Mouse (Mus musculus): ENCODE data around the gene Cntnap5a. TPM values are rescaled to one million over a fixed set of nuclear protein-coding genes. Genes with fewer than 3 reads are reported as not detected.

The Cntnap5a gene
- total RNA-seq (2014; rRNA removed) (10.6 and 14.8 TPM in 2 replicates), polyA plus RNA-seq (2015; fragmentation: Nextera tagmentation; extraction: Ambion mirVana) (0.57 and 1.3 TPM in 2 replicates)

GRCm38 (mm10) chr1:115684518-115685368 is at the start of gene Cntnap5a:
TSS of gene Cntnap5a (plus strand) at chr1:115684756.
- peak; percentile 72 for DNase-seq
- WGBS, result 10% methylated on average over 26 of the region's 26 CpGs
- Histone ChIP-seq H3K9ac (peak within 1 kb of the TSS; percentile 56), H3K27me3 (ENCODE audit: insufficient read depth, low read length) (no peaks in the 10 kb centered on the region), H3K4me3 (ENCODE audit: low read depth, low read length) (peak within 1 kb of the TSS; percentile 46), H3K27ac (ENCODE audit: low read depth, low read length) (peak within 1 kb of the TSS; percentile 40; the same call in 1 of the 2 replicates), H3K4me1 (ENCODE audit: insufficient read depth) (no peaks in the 10 kb centered on the region), H3K9me3 (ENCODE audit: low read length) (no peaks in the 10 kb centered on the region), H3K4me2 (ENCODE audit: low read depth) (peak within 1 kb of the TSS; percentile 48), H3K36me3 (ENCODE audit: insufficient read depth) (no peaks in the 10 kb centered on the region)
- peak; percentile 92 for ATAC-seq
- TF ChIP-seq CTCF (IDR thresholded peaks at IDR 0.05; ENCODE audit: low read depth), result no peak

DNA sequence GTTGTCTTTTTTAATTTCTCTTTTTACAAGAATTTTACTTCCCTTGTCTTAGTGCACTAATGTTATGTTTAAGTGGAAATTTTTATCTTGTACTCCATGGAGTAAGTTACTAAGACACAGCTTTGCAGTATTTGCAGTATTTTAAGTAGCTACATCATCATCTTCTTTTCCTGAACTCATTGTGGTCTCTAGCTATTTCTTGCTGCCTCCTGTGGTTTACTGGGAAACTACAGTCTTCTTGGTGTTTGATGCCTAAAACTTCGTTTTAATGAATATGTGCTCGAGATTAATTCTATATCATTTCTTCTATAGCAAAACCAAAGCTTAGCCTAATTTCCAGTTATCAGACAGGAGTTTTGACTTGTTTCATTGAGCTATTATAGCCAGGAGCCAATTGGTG is 37.6 kb upstream of the Cntnap5a start:
- peak; percentile 52 for TF ChIP-seq CTCF (IDR thresholded peaks at IDR 0.05; ENCODE audit: low read depth)
- 78% methylated on average over 2 of the region's 2 CpGs for WGBS
- peak; percentile 4 for DNase-seq

GRCm38 (mm10) chr1:115658343-115659064 is 26.1 kb upstream of the Cntnap5a start:
- DNase-seq (no peak), ATAC-seq (no peak)
- H3K27me3 ChIP-seq (ENCODE audit: insufficient read depth, low read length), result no peaks in the 10 kb centered on the region
- no peak overlapping the region for H3K4me2 ChIP-seq (ENCODE audit: low read depth)
- H3K4me3 ChIP-seq (ENCODE audit: low read depth, low read length), result no peak overlapping the region
- H3K27ac ChIP-seq (ENCODE audit: low read depth, low read length), result no peak overlapping the region
- no peaks in the 10 kb centered on the region for H3K9me3 ChIP-seq (ENCODE audit: low read length)
- TF ChIP-seq CTCF (IDR thresholded peaks at IDR 0.05; ENCODE audit: low read depth), result no peak
- 60% methylated on average over 5 of the region's 5 CpGs for WGBS
- no peaks in the 10 kb centered on the region for H3K4me1 ChIP-seq (ENCODE audit: insufficient read depth)
- no peak overlapping the region for H3K9ac ChIP-seq
- no peaks in the 10 kb centered on the region for H3K36me3 ChIP-seq (ENCODE audit: insufficient read depth)

More for the DNA sequence above, 37.6 kb upstream of the Cntnap5a start:
- Histone ChIP-seq H3K4me3 (ENCODE audit: low read depth, low read length) (no peak overlapping the region), H3K27me3 (ENCODE audit: insufficient read depth, low read length) (no peaks in the 10 kb centered on the region), H3K27ac (ENCODE audit: low read depth, low read length) (no peak overlapping the region), H3K9ac (no peak overlapping the region), H3K9me3 (ENCODE audit: low read length) (no peaks in the 10 kb centered on the region), H3K36me3 (ENCODE audit: insufficient read depth) (no peaks in the 10 kb centered on the region), H3K4me2 (ENCODE audit: low read depth) (no peak overlapping the region), H3K4me1 (ENCODE audit: insufficient read depth) (no peaks in the 10 kb centered on the region)
- no peak for ATAC-seq

GRCm38 (mm10) chr1:115686494-115686893 is 1.9 kb downstream of the Cntnap5a start:
- 30% methylated on average over 2 of the region's 2 CpGs for WGBS
- Histone ChIP-seq H3K4me1 (ENCODE audit: insufficient read depth) (no peaks in the 10 kb centered on the region), H3K9me3 (ENCODE audit: low read length) (no peaks in the 10 kb centered on the region), H3K9ac (no peak overlapping the region), H3K36me3 (ENCODE audit: insufficient read depth) (no peaks in the 10 kb centered on the region), H3K27ac (ENCODE audit: low read depth, low read length) (no peak overlapping the region), H3K4me3 (ENCODE audit: low read depth, low read length) (peak overlapping the region; percentile 46), H3K4me2 (ENCODE audit: low read depth) (peak overlapping the region; percentile 22; the same call in 1 of the 2 replicates), H3K27me3 (ENCODE audit: insufficient read depth, low read length) (no peaks in the 10 kb centered on the region)
- ATAC-seq (no peak), DNase-seq (peak; percentile 14)
- TF ChIP-seq CTCF (IDR thresholded peaks at IDR 0.05; ENCODE audit: low read depth), result peak; percentile 32

- WGBS, result 70% methylated on average over 2 of the region's 2 CpGs
- Histone ChIP-seq H3K9me3 (ENCODE audit: low read length) (no peaks in the 10 kb centered on the region), H3K27ac (ENCODE audit: low read depth, low read length) (no peak overlapping the region), H3K4me2 (ENCODE audit: low read depth) (no peak overlapping the region), H3K36me3 (ENCODE audit: insufficient read depth) (no peaks in the 10 kb centered on the region), H3K4me3 (ENCODE audit: low read depth, low read length) (no peak overlapping the region), H3K4me1 (ENCODE audit: insufficient read depth) (no peaks in the 10 kb centered on the region), H3K9ac (no peak overlapping the region), H3K27me3 (ENCODE audit: insufficient read depth, low read length) (no peaks in the 10 kb centered on the region)
- DNase-seq (no peak), ATAC-seq (no peak)
- no peak for TF ChIP-seq CTCF (IDR thresholded peaks at IDR 0.05; ENCODE audit: low read depth)
Observed at GRCm38 (mm10) chr1:115699798-115700197, 15.2 kb downstream of the Cntnap5a start.

DNA sequence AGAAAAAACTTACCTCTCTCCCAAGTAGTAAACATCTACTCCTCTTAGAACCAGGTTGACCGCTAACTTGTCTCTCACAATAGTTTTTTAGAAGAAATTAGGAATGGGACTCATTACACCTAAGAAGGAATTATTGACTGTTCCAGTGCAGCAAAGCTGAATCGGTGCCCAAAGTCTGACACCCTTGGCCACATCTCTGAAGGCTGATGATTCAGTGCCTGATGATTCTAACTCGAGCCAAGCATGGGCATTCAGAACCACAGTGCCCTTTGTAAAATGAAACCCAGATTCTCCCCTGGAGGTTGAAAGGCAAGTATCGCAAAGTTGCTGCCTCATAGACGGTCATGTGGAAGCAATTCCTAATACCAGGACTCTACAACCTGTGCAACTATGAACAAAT is 58.0 kb downstream of the Cntnap5a start:
- Histone ChIP-seq H3K4me1 (ENCODE audit: insufficient read depth) (no peaks in the 10 kb centered on the region), H3K36me3 (ENCODE audit: insufficient read depth) (no peaks in the 10 kb centered on the region), H3K4me3 (ENCODE audit: low read depth, low read length) (no peak overlapping the region), H3K9me3 (ENCODE audit: low read length) (no peaks in the 10 kb centered on the region), H3K9ac (no peak overlapping the region), H3K27ac (ENCODE audit: low read depth, low read length) (no peak overlapping the region), H3K4me2 (ENCODE audit: low read depth) (no peak overlapping the region), H3K27me3 (ENCODE audit: insufficient read depth, low read length) (no peaks in the 10 kb centered on the region)
- no peak for DNase-seq
- 85% methylated on average over 5 of the region's 5 CpGs for WGBS
- no peak for TF ChIP-seq CTCF (IDR thresholded peaks at IDR 0.05; ENCODE audit: low read depth)
- ATAC-seq, result no peak

GRCm38 (mm10) chr1:115745569-115745968 is 61.0 kb downstream of the Cntnap5a start:
- Histone ChIP-seq H3K9me3 (ENCODE audit: low read length) (no peaks in the 10 kb centered on the region), H3K27ac (ENCODE audit: low read depth, low read length) (no peak overlapping the region), H3K4me3 (ENCODE audit: low read depth, low read length) (no peak overlapping the region), H3K36me3 (ENCODE audit: insufficient read depth) (no peaks in the 10 kb centered on the region), H3K4me2 (ENCODE audit: low read depth) (no peak overlapping the region), H3K4me1 (ENCODE audit: insufficient read depth) (no peaks in the 10 kb centered on the region), H3K9ac (no peak overlapping the region), H3K27me3 (ENCODE audit: insufficient read depth, low read length) (no peaks in the 10 kb centered on the region)
- no peak for TF ChIP-seq CTCF (IDR thresholded peaks at IDR 0.05; ENCODE audit: low read depth)
- ATAC-seq, result no peak
- no peak for DNase-seq
